Mouse (Mus musculus) adrenal gland, adult 10 weeks (tissue): Measurements from ENCODE around the gene Parvg. TPM values are rescaled to one million over a fixed set of nuclear protein-coding genes. Genes with fewer than 3 reads are reported as not detected.

Source experiments
- polyA plus RNA-seq: library from polyadenylated mRNA; stranded (reverse); fragments of 350-450 nt; fragmentation: Illumina TruSeq; extraction: RNeasy Lipid Tissue Mini Kit (QIAGEN cat#74804); gene quantifications from one replicate; pipeline ENCODE4 v1.2.3, GENCODE M21; 2014; ENCODE audit warnings: low read depth, low replicate concordance

Parvg gene
- 0.87 TPM for polyA plus RNA-seq

GRCm38 (mm10) chr15:84323966-84324869 is at the start of gene Parvg:
Gene Parvg (plus strand): TSS chr15:84324026.

Other genes with a start within 250 kb of the Parvg start
- 0.70 TPM for gene Sult4a1, start 218.3 kb upstream of the Parvg start, polyA plus RNA-seq
- gene Pnpla5, start 200.9 kb upstream of the Parvg start, polyA plus RNA-seq: not detected
- gene Pnpla3, start 156.2 kb upstream of the Parvg start, polyA plus RNA-seq: not detected
- 59.5 TPM for gene Samm50, start 131.8 kb upstream of the Parvg start, polyA plus RNA-seq
- 2.7 TPM for gene Parvb, start 92.0 kb upstream of the Parvg start, polyA plus RNA-seq
- 0.58 TPM for gene Shisal1, start 123.1 kb downstream of the Parvg start, polyA plus RNA-seq
- gene Rtl6, start 233.8 kb downstream of the Parvg start, polyA plus RNA-seq: 0.93 TPM